Mouse (Mus musculus) cerebellum, adult 11-12 months (tissue): ENCODE data around the gene Ehd1.

Experiments
- DNase-seq: peaks from one replicate; pipeline ENCODE4 v3.0.0; 2022

Gene Ehd1

DNA sequence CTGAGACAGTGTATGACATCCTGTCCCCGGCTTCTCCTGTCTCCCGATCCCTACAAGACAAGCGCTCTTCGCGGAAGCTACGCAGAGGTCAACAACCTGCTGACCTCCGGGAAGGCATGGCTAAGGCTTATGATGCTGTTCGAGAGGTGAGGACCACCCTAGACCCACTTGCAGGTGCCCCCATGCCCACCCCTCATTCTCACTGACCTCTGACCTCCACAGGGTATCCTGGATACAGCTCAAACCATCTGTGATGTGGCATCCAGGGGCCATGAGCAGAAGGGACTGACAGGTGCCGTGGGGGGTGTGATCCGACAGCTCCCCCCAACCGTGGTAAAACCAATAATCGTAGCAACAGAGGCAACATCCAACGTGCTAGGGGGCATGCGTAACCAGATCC lies 15.1 kb upstream of the Ehd1 start:
- DNase-seq = no peak

DNA sequence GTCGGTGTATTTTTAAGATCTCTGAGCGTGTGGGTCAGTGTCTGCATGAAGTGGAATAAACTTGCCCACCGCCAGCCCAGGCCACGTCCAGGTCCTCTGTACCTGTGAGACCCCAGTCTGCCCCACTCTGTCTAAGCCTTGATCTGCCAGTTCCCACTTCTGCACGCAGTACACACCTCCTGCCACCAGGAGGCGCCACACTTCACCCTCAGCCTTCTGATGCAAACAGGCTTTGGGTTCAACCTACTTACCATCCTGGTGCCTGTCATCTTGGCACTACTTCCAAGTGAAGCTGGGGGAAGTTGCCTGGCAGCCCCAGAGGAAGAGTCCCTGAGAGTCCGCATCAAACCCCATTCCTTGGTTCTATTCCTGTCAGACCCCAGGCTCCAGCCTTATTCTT lies 14.3 kb upstream of the Ehd1 start:
- DNase-seq = peak; percentile 87

DNA sequence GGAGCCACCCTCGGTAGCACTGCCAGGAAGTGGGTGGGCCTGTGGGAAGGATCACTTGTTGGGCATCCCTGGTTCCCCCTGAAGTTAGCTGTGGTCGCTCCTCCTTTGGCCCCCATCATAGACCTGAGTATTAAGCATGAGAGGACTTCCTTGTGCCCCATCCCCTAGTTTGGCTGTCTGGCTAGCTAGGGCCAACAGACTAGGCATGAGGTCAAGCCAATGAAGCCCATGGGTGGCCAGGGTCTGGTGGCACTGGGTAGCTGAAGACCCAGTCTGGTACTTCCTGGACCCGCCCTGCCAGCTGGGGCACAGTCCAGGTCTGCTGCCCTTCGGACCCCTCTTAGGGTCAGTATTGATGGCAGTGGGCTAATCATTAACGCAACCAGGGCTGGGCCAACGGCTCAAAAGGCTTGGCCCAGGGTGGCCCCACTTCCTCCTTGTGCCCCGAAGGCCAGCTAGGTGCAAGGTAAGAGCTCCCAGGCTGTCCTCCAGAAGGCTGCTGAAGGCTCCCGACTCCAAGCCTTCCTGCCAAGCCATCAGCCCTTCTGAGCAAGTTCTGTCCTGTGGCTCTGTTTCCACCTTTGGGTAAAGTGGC lies 13.6 kb upstream of the Ehd1 start:
- DNase-seq = no peak

DNA sequence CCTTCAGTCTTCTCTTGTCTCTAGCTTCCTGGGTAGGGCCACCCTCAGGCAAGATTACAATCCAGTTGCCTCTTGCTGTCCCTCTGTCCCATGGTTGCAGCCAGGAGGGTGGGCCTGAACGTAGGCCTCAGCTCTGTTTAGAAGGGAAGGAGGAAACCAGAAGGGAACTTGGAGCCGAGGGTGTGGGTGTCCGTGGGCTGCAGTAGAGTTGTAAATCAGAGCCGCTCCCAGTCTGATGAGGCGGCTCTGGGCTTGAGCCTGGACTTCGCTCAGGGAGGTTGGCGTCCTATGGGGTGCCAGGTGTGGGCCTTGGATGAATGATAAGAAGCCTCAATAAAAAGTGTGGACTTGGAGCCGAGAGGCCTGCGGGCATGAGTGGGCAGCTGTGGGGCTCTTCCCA lies 12.3 kb upstream of the Ehd1 start:
- no peak for DNase-seq

DNA sequence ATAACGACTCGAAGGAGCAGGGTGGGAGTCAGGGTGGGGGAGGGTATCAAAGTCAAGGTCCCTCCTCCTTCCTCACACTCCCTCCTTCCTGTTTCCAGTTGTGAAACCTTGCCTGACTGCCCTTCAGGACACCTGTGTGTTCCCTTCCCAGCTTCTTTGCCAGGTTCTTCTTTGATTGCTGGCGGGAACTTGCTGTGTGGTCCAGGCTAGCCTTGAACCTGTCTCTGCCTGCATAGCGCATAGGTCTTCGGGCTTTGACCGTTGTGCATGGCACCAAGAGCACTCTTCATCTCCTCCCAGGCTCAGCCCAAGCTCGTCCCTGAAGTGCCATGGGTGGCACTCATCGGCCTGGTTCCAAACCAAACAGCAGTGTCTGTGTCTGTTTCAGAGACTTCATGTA lies 11.6 kb upstream of the Ehd1 start:
- no peak for DNase-seq

DNA sequence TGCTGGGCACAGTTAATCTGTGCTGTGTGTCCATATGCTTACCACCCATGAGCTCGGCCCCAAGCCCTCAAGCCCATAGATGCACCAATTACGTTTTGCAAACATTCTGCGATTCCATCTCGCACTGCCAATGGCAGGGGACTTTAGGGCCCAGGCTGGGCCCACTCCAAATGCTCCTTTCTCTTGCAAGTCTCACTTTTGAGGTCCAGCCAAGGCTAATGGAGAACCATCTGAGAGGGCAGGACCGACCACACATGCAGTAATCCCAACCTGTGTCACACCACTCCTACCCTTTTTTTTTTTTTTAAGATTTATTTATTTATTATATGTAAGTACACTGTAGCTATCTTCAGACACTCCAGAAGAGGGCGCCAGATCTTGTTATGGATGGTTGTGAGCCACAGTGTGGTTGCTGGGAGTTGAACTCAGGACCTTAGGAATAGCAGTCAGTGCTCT lies 10.8 kb upstream of the Ehd1 start:
- DNase-seq = peak; percentile 72

DNA sequence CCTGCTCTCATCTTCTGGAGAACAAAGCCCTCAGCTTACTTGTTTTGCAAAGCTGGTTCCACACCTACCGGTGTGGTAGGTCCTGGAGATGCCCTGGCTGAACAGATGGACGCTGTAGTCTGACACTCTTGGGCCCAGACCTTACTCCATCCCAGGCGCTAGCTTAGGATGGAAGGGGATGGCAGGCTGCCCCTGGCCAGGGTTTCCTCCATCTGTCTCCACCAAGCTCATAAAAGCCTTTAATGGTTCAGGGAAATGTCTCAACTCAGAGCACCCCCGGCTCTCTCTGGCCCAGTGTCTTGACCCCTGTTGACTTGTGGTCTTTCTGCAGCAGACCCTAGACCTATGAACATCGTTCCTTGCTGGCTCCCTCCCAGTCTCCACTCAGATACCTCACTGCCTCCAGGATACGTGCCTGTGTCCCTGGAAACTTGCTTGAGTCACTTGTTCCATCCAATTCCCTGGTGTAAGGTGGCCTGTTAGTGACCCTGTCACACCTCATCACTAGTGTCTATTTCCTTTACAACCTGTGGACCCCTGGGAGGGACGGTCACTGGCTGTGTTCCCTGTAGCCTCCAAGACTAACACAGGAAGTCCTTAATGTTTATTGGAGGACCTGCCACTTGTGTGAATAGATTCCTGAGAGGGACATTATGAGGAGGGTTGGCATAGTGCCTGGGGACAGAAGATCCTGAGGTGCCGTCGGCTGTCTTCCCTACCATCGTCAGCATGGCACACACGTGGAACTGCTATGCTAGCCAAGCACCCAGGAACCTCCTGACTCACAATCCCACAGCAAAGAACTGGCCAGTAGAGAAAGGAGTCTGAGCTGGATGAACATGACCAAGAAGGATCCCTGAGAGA lies 9.0 kb upstream of the Ehd1 start:
- peak; percentile 97 for DNase-seq

DNA sequence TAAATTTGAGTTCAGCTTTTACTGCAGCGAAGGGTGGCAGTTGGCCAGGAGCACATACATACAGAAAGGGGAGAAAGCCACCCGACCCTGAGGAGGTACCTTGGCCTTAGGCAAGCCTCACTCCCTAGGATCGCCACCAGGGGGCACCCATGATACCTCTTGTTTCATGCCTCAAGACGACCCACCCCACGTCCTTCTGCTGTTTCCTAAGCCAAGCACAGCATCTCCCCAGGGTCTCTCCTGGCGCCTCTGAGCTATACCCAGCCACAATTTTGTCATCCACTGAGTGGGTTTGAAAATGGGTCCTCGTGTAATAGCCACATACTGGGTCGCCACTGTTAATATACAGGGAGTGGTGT lies 8.4 kb upstream of the Ehd1 start:
- DNase-seq = no peak

DNA sequence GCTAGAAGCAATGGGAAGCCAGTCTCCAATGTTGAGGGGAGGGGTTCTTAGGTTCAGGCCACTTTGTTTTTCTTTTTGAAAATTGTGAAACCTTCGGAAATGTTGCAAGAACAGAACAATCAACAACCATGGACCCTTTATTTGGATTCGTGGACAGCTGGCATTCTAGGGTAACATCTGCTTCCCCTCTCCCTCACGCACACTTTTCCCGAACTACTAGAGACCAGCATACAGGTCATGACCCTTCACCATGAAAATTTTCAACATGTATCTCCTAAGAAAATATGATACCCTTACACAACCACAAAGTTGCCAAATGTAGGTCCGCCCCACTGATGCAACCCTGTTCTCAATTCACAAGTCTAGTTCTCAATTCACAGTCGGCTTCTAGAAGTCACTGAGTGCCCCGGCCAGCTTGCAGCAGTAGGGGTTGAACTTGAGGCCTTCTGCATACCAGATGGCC lies 7.8 kb upstream of the Ehd1 start:
- DNase-seq = no peak

DNA sequence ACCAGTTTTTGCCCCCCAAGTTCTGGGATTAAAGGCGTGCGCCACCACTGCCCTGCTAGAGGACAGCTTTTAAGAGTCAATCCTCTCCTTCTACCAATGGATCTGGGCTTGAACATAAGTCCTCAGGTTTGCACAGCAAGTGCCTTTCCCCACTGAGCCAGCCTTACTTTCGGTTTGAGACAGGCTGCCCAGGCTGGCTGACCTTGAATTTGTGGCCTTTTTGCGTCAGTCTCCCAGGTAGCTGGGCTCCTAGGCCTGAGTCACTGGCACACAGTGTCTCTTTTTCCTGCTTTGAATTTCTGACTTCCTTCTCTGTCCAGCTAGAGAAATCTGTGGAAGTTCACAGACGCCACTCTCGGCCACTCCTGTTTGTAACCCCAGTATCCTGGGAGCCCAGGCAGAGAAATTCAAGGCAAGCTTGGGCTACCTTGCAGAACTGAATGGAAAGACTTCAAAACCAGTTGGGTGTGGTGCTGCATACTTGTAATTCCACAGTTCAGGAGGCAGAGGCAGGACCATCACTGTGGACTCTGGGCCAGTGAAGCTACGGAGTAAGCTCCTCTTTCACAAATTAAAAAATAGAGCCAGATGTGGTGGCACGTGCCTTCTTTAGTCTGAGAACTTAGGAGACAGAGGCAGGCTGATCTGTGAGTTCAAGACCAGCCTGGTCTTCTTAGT lies 6.6 kb upstream of the Ehd1 start:
- no peak for DNase-seq

DNA sequence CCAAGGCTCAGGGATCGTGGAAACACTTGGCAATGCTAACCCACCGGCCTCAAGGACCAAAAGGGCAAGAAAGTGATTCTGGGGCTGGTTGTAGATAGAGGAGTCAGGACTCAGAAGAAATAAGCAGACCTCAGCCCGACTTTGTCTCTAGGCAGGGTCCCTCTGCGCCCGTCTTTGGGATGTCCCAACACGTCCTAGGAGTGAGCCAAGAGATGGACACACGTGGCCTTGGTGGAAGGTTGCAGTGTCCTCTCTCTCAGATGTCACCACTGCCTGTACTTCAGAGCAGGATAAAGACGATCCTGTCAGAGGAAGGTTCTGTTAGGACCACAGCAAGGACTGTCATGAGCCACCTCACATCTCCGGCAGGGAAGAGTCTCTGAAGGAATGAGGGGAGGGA lies 5.9 kb upstream of the Ehd1 start:
- DNase-seq = no peak

DNA sequence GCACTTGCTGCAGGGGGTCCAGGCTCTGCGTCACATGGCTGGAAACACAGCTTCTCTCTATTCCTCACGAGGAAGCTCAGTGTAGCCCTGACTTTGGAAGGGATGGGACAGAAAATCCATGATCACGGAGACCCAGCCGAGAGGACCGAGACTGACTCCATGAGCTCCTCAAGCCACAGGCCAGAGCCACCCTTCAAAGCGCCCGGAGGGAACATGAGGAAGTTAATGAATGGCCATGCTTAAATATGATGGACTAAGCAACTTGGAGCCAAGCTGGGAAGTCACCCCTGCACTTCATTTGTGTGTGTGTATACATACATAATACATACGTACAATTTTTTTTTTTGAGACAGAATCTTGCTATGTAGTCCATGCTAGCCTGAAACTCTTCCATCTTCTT lies 5.3 kb upstream of the Ehd1 start:
- DNase-seq = no peak

DNA sequence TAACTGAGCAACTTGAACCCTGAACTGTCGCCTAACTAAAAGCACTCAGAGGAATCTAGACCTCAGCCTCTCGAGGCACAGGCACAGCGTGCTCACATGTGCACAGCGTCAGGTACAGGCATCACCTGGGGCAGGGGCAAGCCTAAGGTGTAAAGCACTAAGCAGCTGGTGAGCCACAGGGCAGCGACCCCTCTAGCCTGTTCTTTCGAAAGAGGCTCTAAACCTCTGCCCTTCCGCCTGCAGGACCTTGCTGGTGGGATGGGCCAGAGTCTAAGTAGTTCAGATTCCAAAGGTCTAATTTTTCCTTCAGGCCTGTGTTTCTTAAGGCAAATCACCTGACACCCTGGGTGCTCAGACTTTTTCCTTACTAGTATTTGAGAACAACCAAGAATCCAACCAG lies 4.5 kb upstream of the Ehd1 start:
- DNase-seq = no peak

DNA sequence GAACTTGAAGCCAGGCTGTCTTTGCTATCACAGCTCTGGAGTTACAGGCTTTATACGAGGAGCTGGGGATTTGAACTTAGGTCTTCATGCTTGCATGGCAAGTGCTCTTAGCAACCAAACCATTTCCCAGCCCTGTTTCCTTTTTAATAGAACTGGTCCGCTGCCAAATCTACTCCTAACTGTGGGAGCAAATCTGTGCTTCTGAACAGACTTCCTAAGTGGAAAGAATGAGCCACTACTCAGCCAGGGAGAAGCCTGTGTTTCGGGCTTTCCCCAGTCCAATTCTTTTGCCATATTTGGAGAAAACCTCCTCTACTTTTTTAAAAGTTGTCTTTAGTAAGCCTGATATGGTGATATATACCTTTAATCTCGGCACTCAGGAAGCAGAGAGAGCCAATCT lies 3.8 kb upstream of the Ehd1 start:
- DNase-seq = no peak

DNA sequence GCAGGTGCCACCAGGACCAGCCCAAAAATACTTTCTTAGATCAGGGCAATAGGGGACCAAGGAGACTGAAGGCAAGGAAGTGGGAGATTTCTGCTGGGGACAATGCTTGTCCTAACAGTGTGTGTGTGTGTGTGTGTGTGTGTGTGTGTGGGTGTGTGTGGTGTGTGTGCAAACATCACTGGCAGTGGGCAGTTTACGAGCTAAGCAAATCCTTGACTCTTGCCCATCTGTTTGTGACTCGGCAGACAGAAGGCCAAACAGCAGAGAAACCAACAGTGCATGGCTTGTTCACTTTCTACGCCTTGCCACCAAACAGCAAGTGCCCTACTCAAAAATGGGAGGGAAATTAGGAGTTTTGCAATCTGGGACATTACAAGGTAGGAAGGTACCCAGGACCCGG lies 2.9 kb upstream of the Ehd1 start:
- DNase-seq = no peak

DNA sequence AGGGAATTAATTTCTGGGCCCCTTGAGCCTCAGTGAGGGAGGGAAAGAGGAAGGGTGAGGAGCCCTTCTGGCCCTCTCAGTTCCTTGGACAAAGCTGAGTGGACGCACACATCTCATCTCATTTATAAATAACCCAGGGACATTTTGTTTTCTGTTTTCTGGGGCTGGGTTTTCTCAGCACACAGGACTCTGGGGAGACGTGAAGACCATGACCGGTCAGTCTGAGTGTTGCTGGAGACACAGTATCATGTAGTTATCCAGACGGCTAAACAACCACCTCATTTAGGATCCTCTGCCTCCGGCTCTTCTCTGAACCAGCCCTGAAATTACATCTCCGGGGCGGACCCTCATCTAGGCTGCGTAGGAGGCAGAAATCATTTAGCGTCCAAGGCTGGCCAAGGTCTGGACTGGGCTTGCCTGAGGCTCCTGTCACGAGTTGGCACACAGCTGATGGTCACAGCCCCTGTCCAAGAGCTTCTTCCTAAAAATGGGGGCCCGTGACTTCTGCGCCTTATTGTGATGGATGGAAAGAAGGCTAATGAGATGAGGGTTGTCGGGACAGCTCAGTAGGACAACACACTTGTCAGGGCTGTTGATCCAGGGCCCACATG lies 2.4 kb upstream of the Ehd1 start:
- DNase-seq = peak; percentile 65

DNA sequence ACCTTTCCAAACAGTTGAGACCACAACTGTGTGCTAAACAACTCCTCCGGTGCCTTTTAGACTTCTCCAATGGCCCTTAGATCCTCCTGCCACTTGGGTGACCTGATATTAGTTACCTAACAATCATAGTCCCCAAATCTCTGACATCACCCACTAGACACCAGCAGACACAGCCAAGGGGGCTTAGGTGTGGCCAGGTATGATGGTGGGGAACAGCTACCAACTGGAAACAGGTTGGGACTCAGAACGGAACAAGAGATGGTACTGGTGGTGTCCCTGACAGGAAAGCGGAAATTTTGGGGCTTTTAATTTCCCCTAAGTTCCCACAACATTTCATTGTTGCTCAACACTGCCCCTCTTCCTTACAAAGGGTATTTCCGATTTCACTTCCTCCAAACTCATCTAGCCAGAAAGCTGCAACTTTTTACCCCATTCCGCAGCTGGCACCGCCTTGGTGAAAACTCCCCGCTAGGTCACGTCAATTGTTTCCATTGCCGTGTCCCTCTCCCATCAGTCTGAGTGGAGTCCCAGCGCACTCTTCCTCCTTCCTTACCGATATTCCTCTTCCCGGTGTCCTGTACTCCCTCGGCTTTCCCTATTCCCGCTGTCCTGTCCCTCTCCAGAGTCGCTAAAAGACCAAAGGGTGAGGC lies 660 bp upstream of the Ehd1 start:
- DNase-seq = no peak

DNA sequence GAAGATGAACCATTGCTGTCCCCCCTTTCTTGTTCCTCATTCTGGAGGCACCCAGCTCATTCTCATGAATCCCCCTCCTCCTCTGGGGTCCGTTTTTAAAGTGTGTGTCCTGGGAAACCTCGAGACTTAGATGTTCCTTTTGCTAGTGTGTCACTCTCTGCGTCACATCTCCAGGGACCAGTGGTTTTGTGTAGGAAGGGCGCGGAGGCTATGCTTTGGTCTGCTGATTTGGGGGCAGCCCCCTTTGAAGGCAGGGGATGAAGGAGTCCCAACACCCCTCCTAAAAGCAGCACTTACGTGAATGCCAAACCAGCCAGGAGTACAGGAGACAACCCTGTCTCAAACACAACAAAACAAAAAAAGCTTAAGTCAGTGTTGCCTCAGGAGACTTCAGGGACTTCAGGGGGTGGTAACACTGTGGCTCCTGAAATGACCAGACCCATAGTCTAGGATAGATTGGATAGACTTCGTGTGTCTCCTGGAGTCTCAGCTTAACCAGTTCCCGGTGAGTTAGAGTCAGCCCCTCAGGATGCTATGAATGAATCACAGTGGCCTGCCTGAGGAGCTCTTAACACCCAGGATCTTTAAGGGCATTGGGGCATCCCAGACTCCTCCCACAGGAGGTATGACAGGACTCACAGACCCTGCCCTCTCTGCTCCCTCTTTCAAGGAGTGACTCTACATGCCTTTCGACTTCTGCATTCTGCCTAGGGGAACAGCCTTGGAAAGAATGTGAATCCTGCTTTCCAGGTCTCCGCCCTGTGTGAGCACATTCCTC lies 1.3 kb downstream of the Ehd1 start:
- DNase-seq = peak; percentile 73

DNA sequence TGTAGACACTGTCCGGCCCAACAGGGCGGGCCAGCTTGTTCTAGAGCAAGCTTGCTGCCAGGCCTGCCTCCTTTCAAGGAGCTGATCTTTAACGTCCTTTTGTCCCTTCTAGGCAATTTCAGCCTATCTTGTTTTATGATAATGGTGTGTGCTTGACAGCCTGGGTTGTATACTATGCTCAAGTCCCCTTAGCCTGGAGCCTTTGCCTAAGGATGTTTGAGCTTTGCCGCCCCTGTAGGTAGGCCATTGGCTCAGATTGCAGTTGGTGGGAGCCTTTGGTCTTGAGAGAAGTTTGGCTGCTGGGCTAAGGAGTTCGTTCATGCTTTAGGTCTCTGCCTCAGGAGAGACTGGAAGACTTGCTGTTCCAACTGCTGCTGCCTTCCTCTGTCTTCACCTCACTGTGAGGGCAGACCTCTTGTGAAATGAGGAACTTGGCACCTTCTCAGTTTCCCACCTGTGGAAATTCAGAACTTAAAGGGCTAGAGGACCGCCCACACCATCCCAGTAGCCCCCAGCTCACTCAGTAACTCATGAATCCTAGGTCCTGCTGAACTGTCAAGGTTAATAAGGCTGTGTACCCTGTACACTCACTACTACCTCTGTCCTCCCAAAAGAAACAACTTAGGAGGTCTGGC lies 2.0 kb downstream of the Ehd1 start:
- DNase-seq = peak; percentile 58

DNA sequence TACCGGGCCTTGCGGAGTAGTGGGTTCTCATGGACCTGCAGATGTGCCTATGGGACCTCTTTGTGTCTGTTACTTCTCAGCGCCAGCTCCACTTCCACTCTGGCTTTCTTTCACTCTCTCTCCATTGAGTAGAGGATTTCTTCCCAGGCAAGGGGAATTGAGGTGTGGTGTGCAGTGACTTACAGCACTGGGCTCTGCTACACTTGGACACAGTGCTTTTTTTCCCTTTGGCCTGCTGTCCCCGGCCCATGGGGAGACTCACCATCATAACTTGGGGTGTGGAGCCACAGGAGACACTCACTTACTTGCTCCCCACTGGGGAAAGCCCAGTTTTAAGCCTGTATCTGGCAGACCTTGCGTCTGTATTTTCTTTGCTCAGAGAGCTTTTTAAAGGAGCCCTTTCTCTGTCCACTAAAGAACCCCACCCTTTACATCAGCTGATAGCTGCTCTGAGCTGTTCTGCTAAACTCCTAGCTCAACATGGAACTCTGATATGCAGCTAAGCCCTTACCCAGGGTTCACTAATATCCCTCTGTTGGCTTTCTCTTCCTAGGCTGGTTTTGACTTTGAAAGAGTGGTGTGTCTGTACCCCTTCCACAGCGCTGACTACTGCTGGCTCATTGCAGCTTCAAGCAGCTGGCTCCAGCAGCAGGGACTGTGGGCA lies 3.1 kb downstream of the Ehd1 start:
- no peak for DNase-seq

DNA sequence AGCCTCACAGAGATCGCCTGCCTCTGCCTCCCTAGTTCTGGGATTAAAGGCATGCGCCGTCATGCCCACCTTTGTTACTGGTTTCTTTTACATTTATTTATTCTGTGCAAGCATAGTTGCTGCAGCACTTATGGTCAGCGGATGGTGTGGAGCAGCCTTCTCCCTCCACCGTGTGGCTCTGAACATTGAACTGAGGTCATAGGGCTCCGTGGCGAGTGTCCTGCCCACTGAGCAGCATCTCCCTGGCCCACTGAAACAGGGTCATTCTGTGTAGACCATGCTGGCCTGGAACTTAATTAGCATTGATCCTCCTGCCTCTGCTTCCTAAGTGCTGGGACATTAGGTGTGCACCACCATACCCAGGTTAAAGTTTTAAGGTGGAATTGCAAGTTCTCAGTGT lies 4.0 kb downstream of the Ehd1 start:
- no peak for DNase-seq
